Mouse (Mus musculus): ENCODE data around the gene AL732309.1. TPM values are rescaled to one million over a fixed set of nuclear protein-coding genes. Genes with fewer than 3 reads are reported as not detected.

Gene AL732309.1
- polyA plus RNA-seq (2015; fragmentation: Nextera tagmentation; extraction: Ambion mirVana): 8.2 and 9.4 TPM in 2 replicates

DNA sequence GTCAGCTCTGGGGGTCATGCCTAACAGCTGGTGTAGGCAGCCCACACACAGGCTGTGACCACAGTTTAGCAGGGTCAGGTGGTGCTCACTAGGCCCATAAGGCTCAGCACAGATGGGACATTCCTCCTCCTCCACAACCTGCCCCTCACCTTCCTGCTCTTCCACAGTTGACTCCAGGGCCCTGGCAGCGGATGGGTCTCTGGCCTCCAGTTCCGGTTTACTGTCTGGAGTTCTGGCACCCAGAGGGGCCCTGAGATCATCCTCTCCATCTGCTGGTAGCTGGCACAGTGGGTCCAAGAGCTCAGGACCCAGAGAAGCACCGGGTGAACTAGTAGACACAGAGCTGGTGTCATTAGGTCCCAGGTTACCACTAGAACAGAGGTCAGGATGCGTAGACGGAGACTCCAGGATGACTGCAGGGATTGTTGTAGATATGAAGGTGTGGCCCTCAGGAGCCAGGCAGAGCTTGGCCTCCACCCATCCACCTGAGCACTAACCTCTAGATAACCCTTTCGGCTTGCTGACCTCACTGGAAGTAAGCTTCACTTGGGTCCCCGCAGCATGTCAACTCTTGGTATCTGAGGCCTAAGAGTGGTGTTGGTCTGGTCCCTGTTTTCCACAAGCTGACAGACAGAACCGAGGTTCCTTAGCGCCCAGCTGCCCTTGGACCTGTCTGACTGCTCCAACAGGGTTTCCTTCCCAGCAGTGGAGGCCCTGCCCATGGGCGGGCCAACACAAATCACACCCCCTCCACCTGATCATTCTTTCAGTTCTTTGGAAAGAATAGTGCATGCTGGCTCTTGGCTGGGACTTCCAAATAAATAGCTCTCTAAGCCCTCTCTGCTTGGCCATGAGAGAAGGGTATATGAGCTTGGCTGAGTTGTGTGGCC, at the start of gene AL732309.1:
Gene AL732309.1 (minus strand): TSS at position 681 of the 890 bp plus-strand sequence.
- 82% methylated on average over 10 of the region's 10 CpGs for WGBS
- no peak for ATAC-seq (ENCODE audit: insufficient number of reproducible peaks, low FRiP score, low TSS enrichment, low read depth)
- Histone ChIP-seq H3K27me3 (peaks cover 21% of the 10 kb centered on the region), H3K9me3 (replicated peaks) (no peaks in the 10 kb centered on the region), H3K4me2 (replicated peaks) (no peak within 1 kb of the TSS), H3K36me3 (peaks cover 51% of the 10 kb centered on the region), H3K4me1 (peaks cover 16% of the 10 kb centered on the region), H3K9ac (no peak within 1 kb of the TSS), H3K27ac (replicated peaks) (peak within 1 kb of the TSS; percentile 65; the same call in 1 of the 2 replicates), H3K4me3 (replicated peaks) (no peak within 1 kb of the TSS)

DNA sequence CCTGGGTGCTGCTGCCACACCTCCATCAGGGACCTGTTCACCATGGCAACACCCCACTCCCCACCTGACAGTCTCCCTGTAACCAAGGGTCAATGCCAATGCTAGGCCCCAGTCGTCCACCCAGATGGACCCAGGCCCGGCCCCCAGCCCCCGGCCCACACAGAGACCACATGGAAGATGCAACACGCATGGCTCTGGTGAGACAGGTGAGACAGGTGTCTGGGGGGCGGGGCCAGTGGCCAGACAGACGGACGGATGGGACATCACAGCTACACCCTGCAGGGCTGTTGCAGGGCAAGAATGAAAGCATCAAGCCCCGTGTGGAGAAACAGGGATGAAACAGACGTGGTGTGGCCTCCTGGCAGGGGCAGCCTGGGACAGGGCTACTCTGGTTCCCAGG, 47.0 kb upstream of the AL732309.1 start:
- Histone ChIP-seq H3K9me3 (replicated peaks) (no peaks in the 10 kb centered on the region), H3K4me2 (replicated peaks) (no peak overlapping the region), H3K4me1 (peaks cover 36% of the 10 kb centered on the region), H3K4me3 (replicated peaks) (no peak overlapping the region), H3K9ac (no peak overlapping the region), H3K27ac (replicated peaks) (no peak overlapping the region), H3K36me3 (no peaks in the 10 kb centered on the region), H3K27me3 (peaks cover 90% of the 10 kb centered on the region)
- whole genome bisulfite sequencing: 66% methylated on average over 9 of the region's 9 CpGs
- ATAC-seq (ENCODE audit: insufficient number of reproducible peaks, low FRiP score, low TSS enrichment, low read depth): no peak

DNA sequence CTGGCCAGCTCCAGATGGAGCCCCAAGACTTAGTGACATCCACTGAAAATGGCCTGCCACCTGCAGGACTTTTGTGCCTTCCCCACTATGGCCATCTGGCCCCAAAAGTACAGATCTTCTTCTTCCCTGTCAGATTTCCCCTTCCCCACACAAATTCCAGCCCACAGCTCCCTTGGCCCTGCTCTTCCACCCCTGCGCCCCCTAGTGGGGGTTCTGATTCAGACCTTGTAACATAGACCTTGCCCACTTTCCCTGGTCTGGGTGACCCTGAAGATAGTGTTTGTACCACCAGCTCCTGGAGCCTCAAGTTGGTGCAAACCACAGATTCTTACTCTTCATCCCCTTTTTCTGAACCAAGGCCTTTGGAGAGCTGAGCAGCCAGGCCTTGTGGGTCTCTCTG, 46.2 kb upstream of the AL732309.1 start:
- Histone ChIP-seq H3K36me3 (no peaks in the 10 kb centered on the region), H3K4me2 (replicated peaks) (peak overlapping the region; percentile 55), H3K27me3 (peaks cover 98% of the 10 kb centered on the region), H3K27ac (replicated peaks) (no peak overlapping the region), H3K9ac (no peak overlapping the region), H3K4me3 (replicated peaks) (peak overlapping the region; percentile 38; the same call in 1 of the 2 replicates), H3K4me1 (peaks cover 40% of the 10 kb centered on the region), H3K9me3 (replicated peaks) (no peaks in the 10 kb centered on the region)
- no peak for ATAC-seq (ENCODE audit: insufficient number of reproducible peaks, low FRiP score, low TSS enrichment, low read depth)
- 0% methylated on average over 1 of the region's 1 CpGs for WGBS

GRCm38 (mm10) chr2:25292054-25292544, 45.4 kb upstream of the AL732309.1 start:
- no peak for ATAC-seq (ENCODE audit: insufficient number of reproducible peaks, low FRiP score, low TSS enrichment, low read depth)
- no peak overlapping the region for H3K9ac ChIP-seq
- no peaks in the 10 kb centered on the region for H3K9me3 ChIP-seq (replicated peaks)
- WGBS: 3% methylated on average over 40 of the region's 43 CpGs
- peaks cover 95% of the 10 kb centered on the region for H3K27me3 ChIP-seq
- peak overlapping the region; percentile 38 for H3K4me3 ChIP-seq (replicated peaks)
- H3K27ac ChIP-seq (replicated peaks): no peak overlapping the region
- H3K4me2 ChIP-seq (replicated peaks): peak overlapping the region; percentile 55
- H3K36me3 ChIP-seq: no peaks in the 10 kb centered on the region
- H3K4me1 ChIP-seq: peaks cover 47% of the 10 kb centered on the region

- 4% methylated on average over 30 of the region's 32 CpGs for WGBS
- no peak overlapping the region for H3K9ac ChIP-seq
These were observed 44.8 kb upstream of the AL732309.1 start for GRCm38 (mm10) chr2:25291184-25292053.

DNA sequence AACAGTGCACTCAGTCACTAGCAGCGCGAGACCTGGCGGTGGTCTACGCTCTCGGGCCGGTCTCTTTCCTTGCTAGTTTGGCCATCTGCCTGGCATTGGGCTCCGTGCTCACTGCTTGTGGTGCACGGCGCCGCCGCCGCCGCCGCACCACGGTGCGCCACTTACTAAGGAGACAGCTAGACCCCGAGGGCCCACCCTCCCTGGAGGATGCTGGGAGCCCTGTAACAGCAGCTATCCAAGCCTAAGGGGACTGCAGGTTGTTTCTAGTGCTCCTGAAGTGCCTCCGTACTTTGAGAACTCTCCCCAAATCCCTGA, 44.1 kb upstream of the AL732309.1 start:
- Histone ChIP-seq H3K4me3 (replicated peaks) (peak overlapping the region; percentile 38), H3K9ac (no peak overlapping the region), H3K9me3 (replicated peaks) (no peaks in the 10 kb centered on the region), H3K4me1 (peaks cover 56% of the 10 kb centered on the region), H3K27ac (replicated peaks) (no peak overlapping the region), H3K36me3 (no peaks in the 10 kb centered on the region), H3K4me2 (replicated peaks) (peak overlapping the region; percentile 49), H3K27me3 (peaks cover 84% of the 10 kb centered on the region)
- ATAC-seq (ENCODE audit: insufficient number of reproducible peaks, low FRiP score, low TSS enrichment, low read depth): no peak
- WGBS: 1% methylated on average over 18 of the region's 18 CpGs

More at GRCm38 (mm10) chr2:25291184-25292053, 44.8 kb upstream of the AL732309.1 start:
- peaks cover 89% of the 10 kb centered on the region for H3K27me3 ChIP-seq
- no peaks in the 10 kb centered on the region for H3K36me3 ChIP-seq
- peak overlapping the region; percentile 55 for H3K4me2 ChIP-seq (replicated peaks)
- H3K4me3 ChIP-seq (replicated peaks): peak overlapping the region; percentile 38
- no peaks in the 10 kb centered on the region for H3K9me3 ChIP-seq (replicated peaks)
- no peak for ATAC-seq (ENCODE audit: insufficient number of reproducible peaks, low FRiP score, low TSS enrichment, low read depth)
- peaks cover 50% of the 10 kb centered on the region for H3K4me1 ChIP-seq
- H3K27ac ChIP-seq (replicated peaks): no peak overlapping the region

GRCm38 (mm10) chr2:25290101-25290815, 43.6 kb upstream of the AL732309.1 start:
- Histone ChIP-seq H3K27me3 (peaks cover 79% of the 10 kb centered on the region), H3K4me3 (replicated peaks) (peak overlapping the region; percentile 38), H3K4me1 (peaks cover 58% of the 10 kb centered on the region), H3K27ac (replicated peaks) (no peak overlapping the region), H3K9me3 (replicated peaks) (no peaks in the 10 kb centered on the region), H3K4me2 (replicated peaks) (peak overlapping the region; percentile 49), H3K36me3 (peaks cover 4% of the 10 kb centered on the region), H3K9ac (no peak overlapping the region)
- under 1% methylated on average over 54 of the region's 54 CpGs for WGBS
- no peak for ATAC-seq (ENCODE audit: insufficient number of reproducible peaks, low FRiP score, low TSS enrichment, low read depth)

- H3K4me3 ChIP-seq (replicated peaks): peak within 1 kb of the TSS; percentile 38
- H3K27me3 ChIP-seq: peaks cover 73% of the 10 kb centered on the region
- 6% methylated on average over 11 of the region's 11 CpGs for WGBS
- H3K9ac ChIP-seq: no peak within 1 kb of the TSS
- H3K4me1 ChIP-seq: peaks cover 63% of the 10 kb centered on the region
- no peak for ATAC-seq (ENCODE audit: insufficient number of reproducible peaks, low FRiP score, low TSS enrichment, low read depth)
- no peak within 1 kb of the TSS for H3K27ac ChIP-seq (replicated peaks)
- H3K9me3 ChIP-seq (replicated peaks): no peaks in the 10 kb centered on the region
- peaks cover 11% of the 10 kb centered on the region for H3K36me3 ChIP-seq
- peak within 1 kb of the TSS; percentile 49 for H3K4me2 ChIP-seq (replicated peaks)
These were observed 43.0 kb upstream of the AL732309.1 start, which contains the start of gene Lrrc26 for GRCm38 (mm10) chr2:25289651-25290050. TSS of gene Lrrc26 (plus strand) at chr2:25289915.

DNA sequence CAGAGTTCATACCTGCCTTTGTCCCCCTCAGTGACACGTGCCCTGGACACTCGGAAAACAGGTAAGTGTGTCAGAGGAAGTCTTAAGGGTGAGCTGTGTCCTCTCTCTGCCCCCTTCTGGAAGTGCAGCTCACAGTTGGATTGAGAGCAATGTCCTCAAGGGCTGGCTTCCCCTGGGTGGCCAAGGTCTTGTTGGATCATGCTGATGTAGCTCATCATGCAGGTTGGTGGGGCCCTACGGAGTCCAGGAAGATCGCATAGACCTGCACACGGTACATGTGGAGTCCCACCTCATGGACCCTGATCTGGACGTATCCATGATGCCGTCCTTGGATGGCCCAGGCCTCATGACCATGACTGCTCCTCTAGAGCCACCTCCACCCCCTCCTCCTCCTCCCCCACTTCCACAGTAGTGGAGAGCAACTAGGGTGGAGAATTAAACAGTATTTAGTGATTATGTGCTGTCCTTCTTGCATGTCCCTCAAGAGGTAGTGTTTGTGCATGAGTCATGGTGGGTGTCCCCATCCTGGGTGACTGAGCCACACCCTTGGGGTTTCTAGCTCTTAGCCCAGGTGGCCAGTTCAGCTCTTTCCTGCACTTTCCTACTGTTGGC, 42.2 kb upstream of the AL732309.1 start:
- H3K4me2 ChIP-seq (replicated peaks): no peak overlapping the region
- no peak overlapping the region for H3K27ac ChIP-seq (replicated peaks)
- WGBS: 75% methylated on average over 7 of the region's 7 CpGs
- no peak for ATAC-seq (ENCODE audit: insufficient number of reproducible peaks, low FRiP score, low TSS enrichment, low read depth)
- H3K36me3 ChIP-seq: peaks cover 19% of the 10 kb centered on the region
- H3K4me3 ChIP-seq (replicated peaks): no peak overlapping the region
- H3K9ac ChIP-seq: no peak overlapping the region
- H3K9me3 ChIP-seq (replicated peaks): no peaks in the 10 kb centered on the region
- H3K27me3 ChIP-seq: peaks cover 65% of the 10 kb centered on the region
- H3K4me1 ChIP-seq: peaks cover 63% of the 10 kb centered on the region

GRCm38 (mm10) chr2:25287927-25288649, 41.4 kb upstream of the AL732309.1 start, which contains the start of gene Tmem210:
TSS of gene Tmem210 (plus strand) at chr2:25288145.
- peaks cover 26% of the 10 kb centered on the region for H3K36me3 ChIP-seq
- no peak within 1 kb of the TSS for H3K4me3 ChIP-seq (replicated peaks)
- 0 out of 2 replicates have a peak within 1 kb of the TSS, but pooled peaks have one; percentile 2 for H3K4me2 ChIP-seq (replicated peaks)
- no peaks in the 10 kb centered on the region for H3K9me3 ChIP-seq (replicated peaks)
- peak within 1 kb of the TSS; percentile 82 for H3K27ac ChIP-seq (replicated peaks)
- ATAC-seq (ENCODE audit: insufficient number of reproducible peaks, low FRiP score, low TSS enrichment, low read depth): no peak
- 83% methylated on average over 6 of the region's 6 CpGs for WGBS
- H3K27me3 ChIP-seq: peaks cover 57% of the 10 kb centered on the region
- peaks cover 63% of the 10 kb centered on the region for H3K4me1 ChIP-seq
- no peak within 1 kb of the TSS for H3K9ac ChIP-seq

Measured in embryonic facial prominence, embryonic 15.5 days (tissue).